Mouse (Mus musculus) bone marrow macrophage, adult 2 months (primary cell): ENCODE measurements around the gene Cep104.

Experiments used
- CTCF ChIP-seq: IDR thresholded peaks from 2 replicates; pipeline ENCODE4 v1.5.1; 2012; ENCODE audit warnings: low read depth, mild to moderate bottlenecking, low read length, moderate library complexity
- POLR2A ChIP-seq: IDR thresholded peaks from 2 replicates; pipeline ENCODE4 v1.6.1; 2012; ENCODE audit warnings: mild to moderate bottlenecking, low read depth, low read length, borderline replicate concordance

DNA sequence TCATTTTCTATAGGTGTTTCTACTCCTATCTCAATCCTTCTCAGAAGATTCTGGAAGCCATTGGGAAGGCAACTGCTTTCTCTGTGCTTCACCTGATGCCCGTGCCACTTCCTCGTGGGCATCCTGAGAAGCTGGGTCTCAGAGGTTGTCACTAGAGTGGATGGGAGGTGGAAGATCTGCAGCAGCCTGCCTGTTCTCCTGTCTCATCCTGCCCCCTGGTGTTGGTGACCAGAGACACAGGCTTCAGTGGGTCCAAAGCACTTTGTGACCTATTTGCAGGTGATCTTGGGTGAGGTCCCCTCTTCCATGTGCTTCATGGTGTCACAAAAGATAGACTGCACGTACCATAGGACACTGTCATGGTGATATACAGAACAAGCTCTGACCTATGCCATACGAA, 31.8 kb upstream of the Cep104 start:
- no peak for TF ChIP-seq CTCF
- TF ChIP-seq POLR2A = no peak
